ENCODE assay signal across 8 mouse cellular contexts in the genomic region with DNA sequence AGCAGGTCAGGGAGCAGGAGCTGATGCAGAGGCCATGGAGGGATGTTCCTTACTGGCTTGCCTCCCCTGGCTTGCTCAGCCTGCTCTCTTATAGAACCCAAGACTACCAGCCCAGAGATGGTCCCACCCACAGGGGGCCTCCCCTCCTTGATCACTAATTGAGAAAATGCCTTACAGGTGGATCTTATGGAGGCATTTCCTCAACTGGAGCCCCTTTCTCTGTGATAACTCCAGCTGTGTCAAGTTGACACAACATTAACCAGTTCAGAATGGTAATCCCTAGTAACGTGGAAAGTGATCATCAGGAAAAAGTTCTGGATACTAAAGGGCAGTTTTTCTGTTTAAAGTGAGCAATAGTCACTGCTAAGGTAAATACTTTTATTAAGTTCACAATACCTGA. TPM values are rescaled to one million over a fixed set of nuclear protein-coding genes. Genes with fewer than 3 reads are reported as not detected.
DNase-seq lines count a peak whose midpoint lies in the region; ATAC-seq lines count a peak whose summit lies in the region.
"Not testable (repeated sequence)": the region's sequence is repeated elsewhere in the genome, so short reads cannot be mapped to it uniquely, and the experiment has no call there.

Gene Clip4 (plus strand): TSS at position 301 of the 400 bp plus-strand sequence.

- WGBS in forebrain, embryonic 15.5 days: 86% methylated on average over 1 of the region's 1 CpGs
- 81% methylated on average over 1 of the region's 1 CpGs for WGBS in heart, embryonic 16.5 days
- WGBS in hindbrain, embryonic 16.5 days: 82% methylated on average over 1 of the region's 1 CpGs
- 74% methylated on average over 1 of the region's 1 CpGs for WGBS in midbrain, embryonic 15.5 days

- not testable (repeated sequence) for H3K4me1 ChIP-seq in forebrain, embryonic 15.5 days; heart, embryonic 16.5 days (ENCODE audit: control insufficient read depth, insufficient read depth, low read length); hindbrain, embryonic 16.5 days (ENCODE audit: control insufficient read depth, insufficient read depth, low read depth, low read length); midbrain, embryonic 15.5 days

- not testable (repeated sequence) for H3K9ac ChIP-seq in forebrain, embryonic 15.5 days (replicated peaks); heart, embryonic 16.5 days (ENCODE audit: low read length); hindbrain, embryonic 16.5 days (ENCODE audit: low read depth, low read length); midbrain, embryonic 15.5 days

- H3K4me3 ChIP-seq in forebrain, embryonic 15.5 days; heart, embryonic 16.5 days (ENCODE audit: low read length); hindbrain, embryonic 16.5 days (ENCODE audit: low read length); midbrain, embryonic 15.5 days: not testable (repeated sequence)

- H3K27me3 ChIP-seq in forebrain, embryonic 15.5 days; heart, embryonic 16.5 days (ENCODE audit: control insufficient read depth, insufficient read depth, low read length); hindbrain, embryonic 16.5 days (replicated peaks; ENCODE audit: control insufficient read depth, insufficient read depth, low read length); midbrain, embryonic 15.5 days (replicated peaks): not testable (repeated sequence)

- not testable (repeated sequence) for H3K27ac ChIP-seq in forebrain, embryonic 15.5 days (replicated peaks); heart, embryonic 16.5 days (ENCODE audit: low read length); hindbrain, embryonic 16.5 days (ENCODE audit: low read depth, low read length); midbrain, embryonic 15.5 days

- not testable (repeated sequence) for H3K36me3 ChIP-seq in forebrain, embryonic 15.5 days; heart, embryonic 16.5 days (ENCODE audit: control insufficient read depth, insufficient read depth); hindbrain, embryonic 16.5 days (ENCODE audit: control insufficient read depth, insufficient read depth, low read length); midbrain, embryonic 15.5 days (replicated peaks)

- not testable (repeated sequence) for H3K9me3 ChIP-seq in forebrain, embryonic 15.5 days; heart, embryonic 16.5 days (replicated peaks; ENCODE audit: control insufficient read depth, low read length); hindbrain, embryonic 16.5 days (ENCODE audit: control insufficient read depth, low read length); midbrain, embryonic 15.5 days

- H3K4me2 ChIP-seq in forebrain, embryonic 15.5 days (replicated peaks); heart, embryonic 16.5 days (ENCODE audit: low read depth, low read length); hindbrain, embryonic 16.5 days (ENCODE audit: low read length); midbrain, embryonic 15.5 days: not testable (repeated sequence)

- DNase-seq in adrenal gland, postnatal 25 days; gastrocnemius, postnatal 4 days (ENCODE audit: low spot score in 2 of 2); left cerebral cortex, adult 8-10 months (ENCODE audit: low spot score in 2 of 2); urinary bladder, adult 2 months (ENCODE audit: low spot score): not testable (repeated sequence)

- ATAC-seq in forebrain, embryonic 15.5 days (replicated peaks); heart, embryonic 16.5 days (replicated peaks; ENCODE audit: extremely low read depth, insufficient read depth, low FRiP score); hindbrain, embryonic 16.5 days; midbrain, embryonic 15.5 days (replicated peaks): not testable (repeated sequence)

RNA-seq across cellular contexts. Expression of gene Clip4, which starts in this region (rescaled TPM):
- 15.9 and 17.2 TPM in 2 replicates for total RNA-seq in adrenal gland, postnatal 25 days (2021)
- polyA plus RNA-seq in forebrain, embryonic 15.5 days (2015; fragmentation: Nextera tagmentation; extraction: Ambion mirVana): 9.6 and 10.3 TPM in 2 replicates
- 10 to 100 TPM; 27.6 to 33.8 TPM for total RNA-seq in gastrocnemius, postnatal 4 days (2021)
- polyA plus RNA-seq in heart, embryonic 16.5 days (2015; fragmentation: Nextera tagmentation; extraction: Ambion mirVana): 35.8 and 37.2 TPM in 2 replicates
- 15.1 and 15.3 TPM in 2 replicates for polyA plus RNA-seq in hindbrain, embryonic 16.5 days (2015; fragmentation: Nextera tagmentation; extraction: Ambion mirVana)
- total RNA-seq in left cerebral cortex, adult 8-10 months (2022): 100 to 1,000 TPM in 2 of 4 experiments, 10 to 100 TPM in 2; 76.2 to 102 (median 95.2) TPM
- 12.7 and 13.7 TPM in 2 replicates for polyA plus RNA-seq in midbrain, embryonic 15.5 days (2015; fragmentation: Nextera tagmentation; extraction: Ambion mirVana)
- polyA plus RNA-seq in urinary bladder, adult 2 months (2012; rRNA removed): 17.5 and 18.9 TPM in 2 replicates
